Mouse (Mus musculus) kidney, adult 2 months (tissue): ENCODE measurements at regions not wholly inside any gene's neighbourhood (a gene's known extent, or its start where the extent isn't known, plus 50 kb on each side); places are given as distances from the start of the nearest gene placed in this dataset.

Experiments
- DNase-seq: peaks from one replicate; pipeline ENCODE4 v3.0.0; 2021
- H3K27ac ChIP-seq: fragments of 200-500 bp; 2 replicates; pipeline ENCODE4 v1.5.1; 2012; ENCODE audit warnings: low read depth, low read length, control low read depth, inconsistent platforms; ENCODE audit not compliant: insufficient read depth
- H3K27me3 ChIP-seq: fragments of 200-500 bp; replicated peaks from 2 replicates; pipeline ENCODE4 v1.6.1; 2012; ENCODE audit warnings: mild to moderate bottlenecking, moderate library complexity, low read length, inconsistent platforms; ENCODE audit not compliant: control insufficient read depth, insufficient read depth
- H3K36me3 ChIP-seq: fragments of 200-500 bp; 2 replicates; pipeline ENCODE4 v1.6.1; 2012; ENCODE audit warnings: mild to moderate bottlenecking, moderate library complexity, low read length, inconsistent platforms; ENCODE audit not compliant: control insufficient read depth, insufficient read depth
- H3K4me1 ChIP-seq: fragments of 200-500 bp; 2 replicates; pipeline ENCODE4 v1.6.1; 2011; ENCODE audit warnings: low read length; ENCODE audit not compliant: control insufficient read depth, insufficient read depth
- H3K4me3 ChIP-seq: fragments of 200-500 bp; 2 replicates; pipeline ENCODE4 v1.5.1; 2011; ENCODE audit warnings: mild to moderate bottlenecking, low read depth, low read length, control low read depth; ENCODE audit not compliant: insufficient read depth
- CTCF ChIP-seq: fragments of 200-500 bp; conservative IDR thresholded peaks from 2 replicates; pipeline ENCODE4 v1.5.1; 2011; ENCODE audit warnings: low read depth, mild to moderate bottlenecking, control low read depth, low read length, moderate library complexity, mixed read lengths; ENCODE audit not compliant: insufficient read depth, insufficient read length
- POLR2A ChIP-seq: fragments of 200-500 bp; IDR thresholded peaks from one replicate; pipeline ENCODE4 v1.6.1; 2011; ENCODE audit warnings: low read depth, low read length, control low read depth
- WGBS: fragments of 180-500 bp; shearing (Covaris S2); methylation state at CpG from one replicate; pipeline ENCODE4 v1.1.7; 2018; 5-methylcytosine and 5-hydroxymethylcytosine counted together

DNA sequence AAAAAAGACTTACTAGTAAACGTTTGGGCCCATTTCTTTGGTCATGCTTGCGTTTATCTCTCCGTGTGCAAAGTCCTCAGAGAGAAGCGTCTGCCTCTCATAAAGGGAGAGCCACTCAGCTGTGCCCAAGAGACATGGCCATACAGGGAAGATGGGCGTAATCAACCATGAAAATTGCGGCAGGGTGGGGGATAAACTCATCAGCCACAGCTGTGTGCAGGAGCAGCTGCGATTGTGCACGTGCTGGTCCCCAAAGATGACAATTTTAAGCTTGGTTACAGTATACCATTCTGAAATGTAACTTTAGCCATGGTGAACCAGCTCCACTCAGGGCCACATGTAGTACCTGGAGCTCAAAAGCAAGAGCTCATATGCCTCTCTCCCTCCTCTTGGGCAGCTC is 106.1 kb upstream of the Ldah start:
- TF ChIP-seq CTCF, result no peak
- TF ChIP-seq POLR2A, result no peak
- no peak for DNase-seq
- no peak overlapping the region for H3K27ac ChIP-seq
- no peaks in the 10 kb centered on the region; the same call in 1 of the 2 replicates for H3K27me3 ChIP-seq
- H3K4me1 ChIP-seq, result no peaks in the 10 kb centered on the region
- H3K36me3 ChIP-seq, result no peaks in the 10 kb centered on the region
- WGBS, result 81% methylated on average over 8 of the region's 8 CpGs
- H3K4me3 ChIP-seq, result no peak overlapping the region

DNA sequence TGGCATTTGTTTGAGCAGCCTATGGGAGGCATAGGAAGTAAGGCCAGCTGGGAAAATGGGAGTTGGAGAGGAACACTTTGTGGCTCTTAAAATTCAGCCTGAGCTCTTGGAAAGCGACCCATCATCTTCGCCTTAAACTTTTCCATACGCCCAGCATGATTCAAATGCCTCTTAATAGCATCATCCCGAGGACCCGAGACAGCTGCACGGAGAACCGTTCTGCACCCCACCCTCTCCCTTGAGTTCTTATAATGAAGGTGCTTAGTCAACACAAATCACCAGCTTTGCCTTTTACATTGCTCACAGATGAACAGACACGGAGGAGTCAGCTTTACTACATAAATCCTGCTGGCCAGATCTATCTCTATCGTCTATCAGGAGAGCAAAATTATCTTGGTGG is 104.6 kb upstream of the Ldah start:
- H3K4me3 ChIP-seq, result no peak overlapping the region
- WGBS, result 76% methylated on average over 9 of the region's 9 CpGs
- no peaks in the 10 kb centered on the region for H3K4me1 ChIP-seq
- no peak overlapping the region for H3K27ac ChIP-seq
- no peaks in the 10 kb centered on the region; the same call in 1 of the 2 replicates for H3K27me3 ChIP-seq
- DNase-seq, result no peak
- H3K36me3 ChIP-seq, result no peaks in the 10 kb centered on the region
- TF ChIP-seq POLR2A (no peak), CTCF (no peak)

DNA sequence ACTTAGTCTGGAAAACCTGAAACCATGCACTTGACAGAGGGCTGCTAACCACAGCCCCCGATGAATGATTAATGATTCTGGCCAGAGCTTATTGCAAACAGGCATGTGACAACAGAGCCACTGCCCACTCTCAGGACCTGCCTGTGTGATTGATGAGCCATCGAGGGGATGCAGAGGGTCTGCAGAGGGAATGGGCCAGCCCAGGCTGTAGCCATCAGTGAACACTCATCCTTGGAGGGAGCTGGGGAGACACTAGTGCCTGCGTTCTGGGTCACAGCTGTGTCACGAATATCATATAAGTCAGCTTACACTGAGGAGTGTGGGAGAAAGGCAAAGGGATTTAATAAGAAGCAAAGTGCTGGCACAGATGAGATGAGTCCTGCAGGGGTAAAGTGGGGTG is 100.8 kb upstream of the Ldah start:
- no peak overlapping the region for H3K27ac ChIP-seq
- H3K4me1 ChIP-seq, result no peaks in the 10 kb centered on the region
- 21% methylated on average over 4 of the region's 4 CpGs for WGBS
- no peaks in the 10 kb centered on the region; the same call in 1 of the 2 replicates for H3K27me3 ChIP-seq
- TF ChIP-seq CTCF (no peak), POLR2A (no peak)
- H3K36me3 ChIP-seq, result no peaks in the 10 kb centered on the region
- DNase-seq, result no peak
- H3K4me3 ChIP-seq, result no peak overlapping the region

DNA sequence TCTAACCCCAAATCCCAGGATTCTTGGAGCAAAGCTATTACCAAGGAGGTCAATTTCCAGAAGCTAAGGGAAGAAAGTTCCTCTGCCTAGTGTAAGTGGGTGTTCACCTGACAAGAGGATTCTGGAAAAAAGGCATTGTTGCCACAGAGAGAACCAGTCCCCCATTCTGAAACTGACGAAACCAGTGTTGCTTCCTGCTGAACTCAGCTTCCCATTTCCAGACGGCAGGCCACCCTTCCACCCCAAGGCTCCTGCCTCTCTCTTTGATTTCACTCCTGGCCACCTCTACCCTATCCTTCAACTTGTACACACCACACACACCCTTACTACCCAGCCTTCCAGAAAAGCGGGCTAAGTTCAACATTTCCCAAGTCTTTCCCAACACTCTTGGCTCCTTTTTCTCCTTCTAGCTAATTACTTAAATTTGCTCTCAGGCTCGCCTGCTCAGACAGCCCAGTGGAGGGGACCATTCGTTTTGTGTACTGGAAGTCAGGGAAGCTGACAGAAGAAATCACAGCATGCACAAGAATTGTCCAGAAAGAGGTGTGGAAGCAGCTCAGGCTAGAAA is 98.6 kb upstream of the Ldah start:
- Histone ChIP-seq H3K4me3 (no peak overlapping the region), H3K27ac (no peak overlapping the region), H3K36me3 (no peaks in the 10 kb centered on the region), H3K4me1 (no peaks in the 10 kb centered on the region), H3K27me3 (no peaks in the 10 kb centered on the region; the same call in 1 of the 2 replicates)
- no peak for TF ChIP-seq POLR2A
- no peak for TF ChIP-seq CTCF
- WGBS, result 66% methylated on average over 5 of the region's 5 CpGs
- DNase-seq, result peak; percentile 2

DNA sequence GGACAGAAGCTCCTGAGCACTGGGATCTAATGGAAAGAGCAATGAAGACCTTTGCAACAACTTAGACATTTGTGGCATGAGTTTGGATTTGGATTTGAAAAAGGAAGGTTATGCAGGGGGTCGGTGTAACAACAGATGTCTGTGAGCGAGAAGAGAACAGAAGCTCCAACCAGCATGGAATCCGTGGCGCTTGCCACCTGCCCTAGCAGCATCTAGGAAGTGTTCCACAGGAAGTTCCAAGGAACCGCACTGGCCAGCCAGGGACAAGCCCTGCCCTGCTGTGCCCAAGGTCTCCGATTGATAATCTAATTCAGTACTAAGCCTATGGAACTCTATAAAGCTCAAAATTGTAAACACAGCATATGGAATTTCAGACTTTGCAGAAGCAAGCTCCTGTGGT is 98.0 kb upstream of the Ldah start:
- 84% methylated on average over 6 of the region's 6 CpGs for WGBS
- no peaks in the 10 kb centered on the region for H3K36me3 ChIP-seq
- no peaks in the 10 kb centered on the region; the same call in 1 of the 2 replicates for H3K27me3 ChIP-seq
- H3K27ac ChIP-seq, result no peak overlapping the region
- no peaks in the 10 kb centered on the region for H3K4me1 ChIP-seq
- no peak for DNase-seq
- TF ChIP-seq CTCF (no peak), POLR2A (no peak)
- no peak overlapping the region for H3K4me3 ChIP-seq

DNA sequence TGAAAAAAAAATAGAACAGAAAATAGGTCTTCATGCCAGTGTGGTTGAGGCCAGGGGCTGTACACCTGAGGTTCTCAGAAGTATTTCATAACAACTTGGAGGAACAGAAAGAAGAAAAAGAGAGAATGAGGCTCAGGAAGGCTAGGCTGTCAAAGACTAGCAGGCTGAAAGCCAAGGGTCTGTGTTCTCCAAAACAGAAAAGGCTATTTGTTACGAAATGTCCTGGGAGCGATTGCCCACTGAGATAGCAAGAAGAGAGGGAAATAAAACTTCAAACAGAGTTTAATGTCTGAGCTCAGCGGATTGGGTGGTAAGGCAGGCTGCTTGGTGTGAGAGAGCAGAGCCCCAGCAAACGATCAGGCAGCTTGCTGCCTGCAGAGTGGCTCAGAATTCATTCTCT is 97.6 kb upstream of the Ldah start:
- Histone ChIP-seq H3K27ac (no peak overlapping the region), H3K27me3 (no peaks in the 10 kb centered on the region), H3K36me3 (no peaks in the 10 kb centered on the region), H3K4me1 (no peaks in the 10 kb centered on the region), H3K4me3 (no peak overlapping the region)
- WGBS, result 23% methylated on average over 4 of the region's 4 CpGs
- peak; percentile 20 for DNase-seq
- no peak for TF ChIP-seq POLR2A
- no peak for TF ChIP-seq CTCF

DNA sequence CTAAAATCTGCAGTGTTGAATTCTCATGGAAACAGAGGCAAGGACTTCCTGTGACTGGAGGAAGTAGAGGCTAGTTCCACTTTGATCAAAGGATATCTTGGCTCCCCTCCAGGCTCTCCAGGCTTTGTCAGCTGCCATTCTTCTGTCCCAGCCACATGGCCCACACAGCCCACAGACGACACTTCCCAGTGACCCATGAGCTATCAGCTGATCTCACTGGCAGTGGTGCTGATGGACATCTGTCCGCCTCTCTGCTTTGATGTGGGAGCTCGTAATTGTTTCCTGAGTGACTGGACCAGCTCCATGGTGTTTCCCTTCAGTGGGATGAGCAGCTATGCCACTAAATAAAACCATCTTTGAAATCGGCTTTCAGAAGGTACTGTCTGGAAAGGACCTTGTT is 96.4 kb upstream of the Ldah start:
- TF ChIP-seq POLR2A (no peak), CTCF (no peak)
- WGBS, result 54% methylated on average over 4 of the region's 4 CpGs
- DNase-seq, result no peak
- Histone ChIP-seq H3K27me3 (no peaks in the 10 kb centered on the region), H3K36me3 (no peaks in the 10 kb centered on the region), H3K4me1 (no peaks in the 10 kb centered on the region), H3K27ac (no peak overlapping the region), H3K4me3 (no peak overlapping the region)
